Mouse (Mus musculus) heart, embryonic 11.5 days (tissue): ENCODE results near the gene Edaradd. TPM values are rescaled to one million over a fixed set of nuclear protein-coding genes. Genes with fewer than 3 reads are reported as not detected.

Source experiments
- ATAC-seq: fragments of 200-750 bp; cut with Nextera tagmentation; replicated peaks from 2 replicates; pipeline ENCODE4 v1.8.0; 2017; ENCODE audit warnings: moderate library complexity; ENCODE audit not compliant: insufficient number of reproducible peaks, low FRiP score, low TSS enrichment
- H3K27ac ChIP-seq: fragments of 300-500 bp; sonication (generic); 2 replicates; pipeline ENCODE4 v1.5.1; 2014; ENCODE audit warnings: mild to moderate bottlenecking, low read depth, low read length
- H3K27me3 ChIP-seq: fragments of 300-500 bp; sonication (generic); 2 replicates; pipeline ENCODE4 v1.6.1; 2014; ENCODE audit warnings: mild to moderate bottlenecking, low read length, mixed read lengths; ENCODE audit not compliant: control insufficient read depth, insufficient read depth
- H3K36me3 ChIP-seq: fragments of 300-500 bp; sonication (generic); 2 replicates; pipeline ENCODE4 v1.6.1; 2014; ENCODE audit warnings: mild to moderate bottlenecking, low read length, moderate library complexity, mixed read lengths; ENCODE audit not compliant: control insufficient read depth, insufficient read depth
- H3K4me1 ChIP-seq: fragments of 300-500 bp; sonication (generic); 2 replicates; pipeline ENCODE4 v1.6.1; 2014; ENCODE audit warnings: low read length; ENCODE audit not compliant: control insufficient read depth, insufficient read depth
- H3K4me2 ChIP-seq: fragments of 300-500 bp; sonication (generic); 2 replicates; pipeline ENCODE4 v1.6.1; 2014; ENCODE audit warnings: mild to moderate bottlenecking, moderate library complexity
- H3K4me3 ChIP-seq: fragments of 300-500 bp; sonication (generic); 2 replicates; pipeline ENCODE4 v1.5.1; 2014; ENCODE audit warnings: low read depth, low read length
- H3K9ac ChIP-seq: fragments of 300-500 bp; sonication (generic); 2 replicates; pipeline ENCODE4 v1.6.1; 2014; ENCODE audit warnings: mild to moderate bottlenecking, low read depth, low read length, moderate library complexity
- H3K9me3 ChIP-seq: fragments of 300-500 bp; sonication (generic); replicated peaks from 2 replicates; pipeline ENCODE4 v1.6.1; 2016; ENCODE audit warnings: low read length; ENCODE audit not compliant: control insufficient read depth
- WGBS: fragments of 180-500 bp; shearing (Covaris S2); extraction: QIAGEN DNeasy Blood & Tissue Kit; methylation state at CpG from one replicate; pipeline ENCODE4 v1.1.7; 2014; ENCODE audit not compliant: insufficient replicate concordance; 5-methylcytosine and 5-hydroxymethylcytosine counted together
- polyA plus RNA-seq: library from polyadenylated mRNA; unstranded; fragments of >200 nt; fragmentation: Nextera tagmentation; extraction: Ambion mirVana; gene quantifications from 2 replicates; pipeline ENCODE4 v1.2.1, GENCODE M21; 2014

Edaradd gene
- polyA plus RNA-seq, 1 experiment from 2014 or later: 0.72 TPM

DNA sequence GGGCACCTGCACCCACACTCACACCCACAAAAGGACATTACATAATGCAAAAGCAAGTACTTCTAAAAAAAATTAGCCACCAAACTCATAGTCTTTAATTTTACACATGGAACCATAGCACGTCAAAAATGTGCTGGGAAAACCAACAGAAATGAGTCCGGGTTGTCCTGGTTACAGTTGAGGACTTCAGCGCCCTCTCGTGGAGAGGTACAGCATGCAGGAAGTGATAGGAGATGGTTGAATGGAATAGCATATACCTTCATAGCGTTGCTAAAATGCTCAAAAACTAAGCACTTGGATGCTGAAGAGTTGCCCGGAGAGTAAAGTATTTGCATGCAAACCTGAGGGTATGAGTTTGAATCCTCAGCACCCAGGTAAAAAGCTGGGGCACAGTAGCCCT lies 17.7 kb upstream of the Edaradd start:
- WGBS: 71% methylated on average over 6 of the region's 6 CpGs
- Histone ChIP-seq H3K4me1 (no peaks in the 10 kb centered on the region), H3K9me3 (no peaks in the 10 kb centered on the region), H3K9ac (no peak overlapping the region), H3K4me3 (no peak overlapping the region), H3K36me3 (no peaks in the 10 kb centered on the region), H3K4me2 (no peak overlapping the region), H3K27me3 (no peaks in the 10 kb centered on the region), H3K27ac (no peak overlapping the region)
- no peak for ATAC-seq

DNA sequence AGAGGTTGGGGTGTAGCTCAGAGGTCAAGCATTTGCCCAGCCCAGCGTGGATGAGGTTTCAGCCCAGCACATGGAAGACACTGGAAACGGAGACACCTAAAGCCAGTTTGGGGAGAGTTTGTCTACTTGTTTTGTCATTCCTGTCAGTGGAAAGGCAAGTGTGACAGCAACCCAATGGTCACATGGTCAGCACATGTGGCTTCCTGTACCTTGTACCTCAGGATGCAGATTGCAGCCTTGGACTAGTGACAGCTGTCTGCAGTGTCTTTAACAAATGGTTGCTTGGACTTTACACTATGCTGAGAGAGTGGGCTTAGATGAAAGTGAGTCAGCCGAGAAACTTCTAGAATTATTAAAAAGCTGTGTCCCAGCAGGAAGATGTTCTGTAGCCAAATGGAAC lies 14.4 kb upstream of the Edaradd start:
- no peak overlapping the region for H3K4me2 ChIP-seq
- no peaks in the 10 kb centered on the region for H3K9me3 ChIP-seq
- ATAC-seq: no peak
- H3K4me1 ChIP-seq: no peaks in the 10 kb centered on the region
- WGBS: 74% methylated on average over 3 of the region's 3 CpGs
- H3K27ac ChIP-seq: no peak overlapping the region
- H3K27me3 ChIP-seq: no peaks in the 10 kb centered on the region
- H3K36me3 ChIP-seq: no peaks in the 10 kb centered on the region
- no peak overlapping the region for H3K9ac ChIP-seq
- H3K4me3 ChIP-seq: no peak overlapping the region

DNA sequence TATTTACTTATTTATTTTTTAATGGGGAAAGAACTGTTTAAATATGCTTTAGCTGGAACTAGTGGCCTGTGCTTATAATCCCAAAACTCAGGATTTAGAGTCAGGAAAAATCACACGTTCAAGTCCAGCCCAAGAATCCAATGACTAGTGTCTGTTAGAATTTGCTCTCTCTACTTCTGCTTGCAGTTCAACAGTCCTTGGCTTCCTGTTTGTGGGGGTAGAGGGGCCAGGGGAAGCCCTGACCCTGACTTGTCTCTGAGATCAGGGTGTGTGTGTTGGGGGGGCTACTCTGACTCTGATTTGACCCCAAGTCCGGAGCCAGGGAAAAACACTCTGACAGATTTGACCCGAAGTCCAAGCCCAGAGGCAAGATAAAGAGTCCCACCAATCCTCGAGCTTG lies 5.4 kb upstream of the Edaradd start:
- Histone ChIP-seq H3K36me3 (no peaks in the 10 kb centered on the region), H3K4me3 (no peak overlapping the region), H3K27me3 (no peaks in the 10 kb centered on the region), H3K9me3 (no peaks in the 10 kb centered on the region), H3K4me2 (no peak overlapping the region), H3K27ac (no peak overlapping the region), H3K4me1 (no peaks in the 10 kb centered on the region), H3K9ac (no peak overlapping the region)
- 74% methylated on average over 4 of the region's 4 CpGs for WGBS
- ATAC-seq: no peak

DNA sequence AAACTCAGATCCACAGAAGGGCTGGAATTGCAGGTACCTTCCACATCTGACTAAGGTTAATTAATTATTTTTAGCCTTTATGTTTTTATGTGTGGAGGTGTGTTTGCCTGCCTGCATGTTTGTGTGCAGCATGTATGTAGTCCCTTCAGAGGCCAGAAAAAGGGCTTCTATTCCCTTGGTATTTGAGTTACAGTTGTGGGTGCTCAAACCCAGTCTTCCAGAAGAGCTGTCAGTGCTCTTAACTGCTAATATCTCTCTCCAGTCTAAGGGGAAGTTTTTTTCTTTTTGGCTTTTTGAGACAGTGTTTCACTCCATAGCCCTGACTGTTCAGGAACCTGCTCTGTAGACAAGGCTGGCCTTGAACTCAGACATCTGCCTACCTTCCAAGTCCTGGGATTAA lies 2.1 kb upstream of the Edaradd start:
- H3K36me3 ChIP-seq: no peaks in the 10 kb centered on the region

DNA sequence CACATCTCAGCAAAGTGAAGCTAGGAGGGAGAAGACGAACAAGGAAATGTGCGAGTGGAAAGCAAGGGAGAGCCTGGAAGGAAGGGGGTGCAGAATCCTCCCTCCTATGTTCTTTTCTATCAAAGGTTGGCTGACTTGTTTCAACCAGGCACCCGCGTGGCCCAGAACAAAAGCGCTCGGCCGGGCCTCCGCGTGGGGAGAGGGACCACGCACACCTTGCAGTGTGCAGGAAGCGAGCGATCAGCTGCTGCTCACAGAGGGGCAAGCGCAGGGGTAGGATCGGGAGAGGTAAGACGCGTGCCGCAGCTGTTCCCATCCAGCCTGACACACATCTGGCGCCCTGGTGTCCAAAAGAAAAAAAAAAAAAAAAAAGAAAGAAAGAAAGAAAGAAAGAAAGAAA lies 867 bp downstream of the Edaradd start:
- no peaks in the 10 kb centered on the region for H3K9me3 ChIP-seq
- H3K4me3 ChIP-seq: peak overlapping the region; percentile 55
- peaks cover 15% of the 10 kb centered on the region for H3K27me3 ChIP-seq
- no peaks in the 10 kb centered on the region for H3K36me3 ChIP-seq
- 7% methylated on average over 18 of the region's 18 CpGs for WGBS
- peaks cover 2% of the 10 kb centered on the region; the same call in 1 of the 2 replicates for H3K4me1 ChIP-seq
- no peak overlapping the region for H3K27ac ChIP-seq
- H3K4me2 ChIP-seq: peak overlapping the region; percentile 92
- no peak for ATAC-seq
- H3K9ac ChIP-seq: no peak overlapping the region

More for the DNA sequence above, 2.1 kb upstream of the Edaradd start:
- Histone ChIP-seq H3K4me2 (no peak overlapping the region), H3K4me3 (no peak overlapping the region), H3K9ac (no peak overlapping the region), H3K27ac (no peak overlapping the region), H3K9me3 (no peaks in the 10 kb centered on the region), H3K27me3 (peaks cover 15% of the 10 kb centered on the region), H3K4me1 (peaks cover 2% of the 10 kb centered on the region; the same call in 1 of the 2 replicates)
- ATAC-seq: no peak

DNA sequence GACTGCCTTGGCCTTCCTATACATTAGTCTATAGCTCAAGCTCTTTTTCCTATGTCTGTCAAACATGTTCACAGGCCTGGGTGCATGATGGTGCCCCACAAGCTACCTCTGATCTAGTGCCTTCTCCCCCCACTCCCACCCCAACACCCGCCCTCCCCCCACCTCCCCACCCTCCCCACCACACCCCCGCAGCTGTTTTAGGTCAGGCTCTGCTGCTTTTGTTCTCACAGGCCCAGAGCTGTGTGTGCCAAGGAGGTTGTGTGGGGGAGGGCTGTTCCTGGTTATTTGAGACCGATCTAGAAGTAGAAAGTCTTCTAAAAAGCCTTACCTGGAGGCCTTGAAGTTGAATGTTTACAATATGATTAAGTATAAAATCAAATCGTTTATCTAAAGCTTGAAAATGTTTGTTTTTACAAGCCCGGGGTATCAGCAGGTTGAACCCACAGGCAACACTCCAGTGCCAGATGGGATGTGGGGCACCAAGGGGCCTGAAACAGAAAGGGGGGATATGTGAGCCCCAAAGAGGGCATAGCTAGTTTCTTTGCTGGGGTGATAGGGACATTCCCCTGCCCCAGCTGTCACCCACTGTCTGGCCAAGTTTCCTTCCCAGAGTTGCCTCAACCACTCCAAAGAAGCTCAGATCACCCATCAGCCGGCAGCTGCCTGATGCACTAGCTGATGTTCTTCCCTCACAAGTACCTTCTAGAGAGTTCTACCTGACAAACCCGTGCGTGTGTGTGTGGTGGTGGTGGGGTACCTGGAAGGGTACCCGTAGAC lies 8.9 kb downstream of the Edaradd start:
- no peak overlapping the region for H3K9ac ChIP-seq
- ATAC-seq: no peak

DNA sequence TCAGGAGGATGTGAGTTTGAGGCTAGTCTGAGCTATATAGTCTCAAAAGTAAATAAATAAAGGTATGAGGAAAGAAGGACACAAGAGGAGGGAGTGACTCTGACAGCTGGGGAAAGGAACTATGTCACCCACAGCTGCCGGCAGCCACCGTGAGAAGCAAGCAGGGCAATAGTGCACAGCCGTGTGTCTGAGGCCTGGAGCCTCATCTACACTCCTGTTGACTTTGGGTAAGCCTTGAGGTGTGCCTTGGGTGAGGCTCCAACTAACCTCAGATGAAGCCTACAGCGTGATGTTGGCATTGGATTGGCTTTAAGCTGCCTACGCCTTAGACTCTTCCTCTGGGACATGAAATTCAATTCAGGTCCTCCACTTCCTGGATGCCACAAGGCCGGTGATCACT lies 10.2 kb downstream of the Edaradd start:
- H3K27ac ChIP-seq: no peak overlapping the region
- H3K4me3 ChIP-seq: no peak overlapping the region
- H3K4me2 ChIP-seq: no peak overlapping the region
- H3K4me1 ChIP-seq: 0 out of 2 replicates have a peak, but pooled peaks cover 2% of the 10 kb centered on the region
- WGBS: 69% methylated on average over 6 of the region's 6 CpGs
- no peaks in the 10 kb centered on the region for H3K9me3 ChIP-seq
- no peak overlapping the region for H3K9ac ChIP-seq
- ATAC-seq: no peak
- H3K36me3 ChIP-seq: no peaks in the 10 kb centered on the region
- no peaks in the 10 kb centered on the region for H3K27me3 ChIP-seq

More for the DNA sequence above, 8.9 kb downstream of the Edaradd start:
- Histone ChIP-seq H3K4me2 (no peak overlapping the region), H3K27ac (no peak overlapping the region), H3K27me3 (no peaks in the 10 kb centered on the region), H3K36me3 (no peaks in the 10 kb centered on the region), H3K9me3 (no peaks in the 10 kb centered on the region), H3K4me3 (no peak overlapping the region), H3K4me1 (no peaks in the 10 kb centered on the region)
- 55% methylated on average over 9 of the region's 9 CpGs for WGBS

DNA sequence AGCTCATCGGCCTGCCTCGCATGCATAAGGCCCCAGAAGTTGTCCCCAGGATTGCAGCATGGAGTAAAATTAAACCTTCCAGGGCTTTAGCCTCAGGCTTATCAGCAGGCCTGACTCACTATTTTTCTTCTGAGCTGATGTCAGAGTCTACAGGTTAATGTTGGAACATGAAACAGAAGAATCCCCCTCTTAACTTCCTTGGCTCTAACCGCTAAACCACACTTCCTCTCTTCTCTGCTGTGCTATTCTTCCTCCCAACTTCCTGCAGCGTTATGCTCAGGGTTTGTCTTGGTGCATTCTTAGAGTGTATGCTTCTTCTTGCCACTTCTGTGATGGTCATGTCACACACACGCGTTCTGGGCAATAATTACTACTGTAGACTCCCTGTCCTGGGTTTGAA lies 12.8 kb downstream of the Edaradd start:
- peaks cover 2% of the 10 kb centered on the region; the same call in 1 of the 2 replicates for H3K4me1 ChIP-seq
- H3K27ac ChIP-seq: no peak overlapping the region
- H3K9ac ChIP-seq: no peak overlapping the region
- no peaks in the 10 kb centered on the region for H3K36me3 ChIP-seq
- H3K4me2 ChIP-seq: no peak overlapping the region
- no peak overlapping the region for H3K4me3 ChIP-seq
- ATAC-seq: no peak
- 83% methylated on average over 6 of the region's 6 CpGs for WGBS
- H3K9me3 ChIP-seq: no peaks in the 10 kb centered on the region
- no peaks in the 10 kb centered on the region for H3K27me3 ChIP-seq

DNA sequence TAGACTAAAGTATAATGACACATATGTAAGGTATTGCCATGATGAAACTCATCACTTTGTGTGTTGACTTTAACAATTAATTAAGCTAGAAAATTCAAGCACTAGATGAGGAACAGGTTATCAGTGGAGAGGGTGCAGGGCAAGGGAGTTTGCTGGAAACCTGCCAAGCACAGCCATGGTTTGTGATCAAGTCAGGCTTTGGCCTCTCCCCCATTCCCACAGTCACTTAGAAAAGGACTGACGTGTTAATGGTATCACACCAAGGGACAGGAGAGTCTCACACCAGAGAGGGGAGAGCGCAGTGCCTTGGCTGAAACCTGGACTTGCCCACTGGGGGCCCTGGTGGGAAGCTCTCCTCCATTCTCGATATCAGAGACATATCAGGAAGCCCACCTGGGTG lies 14.9 kb downstream of the Edaradd start:
- no peak overlapping the region for H3K27ac ChIP-seq
- peaks cover 2% of the 10 kb centered on the region; the same call in 1 of the 2 replicates for H3K4me1 ChIP-seq
- H3K4me3 ChIP-seq: no peak overlapping the region
- 54% methylated on average over 3 of the region's 3 CpGs for WGBS
- no peak overlapping the region for H3K4me2 ChIP-seq
- H3K36me3 ChIP-seq: no peaks in the 10 kb centered on the region
- H3K9me3 ChIP-seq: no peaks in the 10 kb centered on the region
- no peak for ATAC-seq
- H3K9ac ChIP-seq: no peak overlapping the region
- no peaks in the 10 kb centered on the region for H3K27me3 ChIP-seq
